Mouse (Mus musculus) heart, postnatal 0 days (tissue): ENCODE data around the gene Gm3139. TPM values are rescaled to one million over a fixed set of nuclear protein-coding genes. Genes with fewer than 3 reads are reported as not detected.
"Not testable (repeated sequence)": the region's sequence is repeated elsewhere in the genome, so short reads cannot be mapped to it uniquely, and the experiment has no call there.

Experiments
- ATAC-seq: fragments of 200-750 bp; cut with Nextera tagmentation; 2 replicates; pipeline ENCODE4 v1.8.0; 2017; ENCODE audit warnings: low read depth, moderate number of reproducible peaks, moderate library complexity; ENCODE audit not compliant: insufficient read depth
- DNase-seq: peaks from one replicate; pipeline ENCODE4 v3.0.0-alpha.2; 2016; ENCODE audit warnings: low spot score
- H3K27ac ChIP-seq: fragments of 300-500 bp; sonication (generic); 2 replicates; pipeline ENCODE4 v1.5.1; 2014; ENCODE audit warnings: low read depth, mild to moderate bottlenecking
- H3K27me3 ChIP-seq: fragments of 300-500 bp; sonication (generic); 2 replicates; pipeline ENCODE4 v1.6.1; 2014; ENCODE audit warnings: low read length, mixed read lengths; ENCODE audit not compliant: control insufficient read depth, insufficient read depth
- H3K36me3 ChIP-seq: fragments of 300-500 bp; sonication (generic); replicated peaks from 2 replicates; pipeline ENCODE4 v1.6.1; 2014; ENCODE audit warnings: low read length, mixed read lengths; ENCODE audit not compliant: control insufficient read depth, insufficient read depth
- H3K4me1 ChIP-seq: fragments of 300-500 bp; sonication (generic); 2 replicates; pipeline ENCODE4 v1.6.1; 2014; ENCODE audit warnings: antibody characterized with exemption; ENCODE audit not compliant: control insufficient read depth, insufficient read depth
- H3K4me2 ChIP-seq: fragments of 300-500 bp; sonication (generic); 2 replicates; pipeline ENCODE4 v1.6.1; 2014; ENCODE audit warnings: low read depth, mild to moderate bottlenecking, low read length, moderate library complexity
- H3K4me3 ChIP-seq: fragments of 300-500 bp; sonication (generic); 2 replicates; pipeline ENCODE4 v1.5.1; 2014; ENCODE audit warnings: low read depth, low read length
- H3K9ac ChIP-seq: fragments of 300-500 bp; sonication (generic); replicated peaks from 2 replicates; pipeline ENCODE4 v1.6.1; 2014; ENCODE audit warnings: low read depth, low read length, mixed read lengths
- H3K9me3 ChIP-seq: fragments of 300-500 bp; sonication (generic); replicated peaks from 2 replicates; pipeline ENCODE4 v1.6.1; 2016; ENCODE audit warnings: low read length; ENCODE audit not compliant: control insufficient read depth
- WGBS: fragments of 180-500 bp; shearing (Covaris S2); extraction: QIAGEN DNeasy Blood & Tissue Kit; methylation state at CpG from one replicate; pipeline ENCODE4 v1.1.7; 2014; 5-methylcytosine and 5-hydroxymethylcytosine counted together
- polyA plus RNA-seq: library from polyadenylated mRNA; unstranded; fragments of >200 nt; fragmentation: Nextera tagmentation; extraction: Ambion mirVana; gene quantifications from 2 replicates; pipeline ENCODE4 v1.2.1, GENCODE M21; 2015
- total RNA-seq: library from RNA; depleted of rRNA; stranded (reverse); fragments of >200 nt; gene quantifications from 2 replicates; pipeline ENCODE4 v1.2.3, GENCODE M21; 2014; ENCODE audit warnings: low replicate concordance; rRNA removed

Gene Gm3139
- total RNA-seq (not detected in 2 replicates), polyA plus RNA-seq (not detected in 2 replicates)

GRCm38 (mm10) chr5:94525987-94526386 lies at the start of gene Gm3139:
Gene Gm3139, plus strand, starts transcription at chr5:94526287.
- DNase-seq, H3K4me1 ChIP-seq, H3K9me3 ChIP-seq, ATAC-seq, H3K4me2 ChIP-seq, H3K27ac ChIP-seq, H3K4me3 ChIP-seq, H3K27me3 ChIP-seq, H3K9ac ChIP-seq, H3K36me3 ChIP-seq: not testable (repeated sequence)
- no CpG with 5 or more reads among the region's 2 CpGs for WGBS

Other genes starting within 250 kb of the Gm3139 start
- gene A430089I19Rik, start 219.5 kb upstream of the Gm3139 start, total RNA-seq: not detected in 2 replicates
- gene A430089I19Rik, start 219.5 kb upstream of the Gm3139 start, polyA plus RNA-seq: not detected in 2 replicates
- gene Gm6502, start 211.9 kb upstream of the Gm3139 start, total RNA-seq: not detected in 2 replicates
- not detected in 2 replicates for gene Gm6502, start 211.9 kb upstream of the Gm3139 start, polyA plus RNA-seq
- not detected in 2 replicates for gene AA792892, start 186.5 kb upstream of the Gm3139 start, total RNA-seq
- not detected in 2 replicates for gene AA792892, start 186.5 kb upstream of the Gm3139 start, polyA plus RNA-seq
- not detected in 2 replicates for gene Gm7682, start 80.5 kb upstream of the Gm3139 start, total RNA-seq
- not detected in 2 replicates for gene Gm7682, start 80.5 kb upstream of the Gm3139 start, polyA plus RNA-seq
- gene Gm3147, start 90.1 kb downstream of the Gm3139 start, total RNA-seq: not detected in 2 replicates
- gene Gm3147, start 90.1 kb downstream of the Gm3139 start, polyA plus RNA-seq: not detected in 2 replicates
- gene Gm6509, start 97.7 kb downstream of the Gm3139 start, total RNA-seq: not detected in 2 replicates
- gene Gm6509, start 97.7 kb downstream of the Gm3139 start, polyA plus RNA-seq: not detected in 2 replicates
- gene Gm6205, start 122.1 kb downstream of the Gm3139 start, total RNA-seq: not detected in 2 replicates
- not detected in 2 replicates for gene Gm6205, start 122.1 kb downstream of the Gm3139 start, polyA plus RNA-seq